Mouse (Mus musculus): ENCODE results near the gene Dtymk.
"Not testable (repeated sequence)": the region's sequence is repeated elsewhere in the genome, so short reads cannot be mapped to it uniquely, and the experiment has no call there.

DNA sequence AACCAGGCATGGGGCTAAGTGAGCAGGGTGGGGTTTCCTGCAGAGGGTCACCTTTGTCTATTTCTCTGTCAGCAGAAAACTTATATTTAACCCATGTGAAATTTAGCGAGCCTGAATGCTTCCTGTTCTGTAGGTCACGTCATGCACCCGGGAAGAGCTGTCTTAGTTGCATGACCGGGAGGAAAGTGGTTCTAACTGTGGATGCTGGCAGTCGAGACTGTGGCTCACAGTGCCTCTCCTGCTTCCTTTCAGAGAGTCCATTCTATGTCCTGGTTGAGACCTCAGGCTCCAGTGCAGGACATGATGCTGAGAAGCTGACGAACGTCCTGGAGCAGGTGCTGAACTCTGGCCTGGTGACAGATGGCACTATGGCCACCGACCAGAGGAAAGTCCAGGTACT, 36.8 kb upstream of the Dtymk start:
- not testable (repeated sequence) for TF ChIP-seq CTCF (IDR thresholded peaks at IDR 0.05; ENCODE audit: control insufficient read depth, insufficient read depth, insufficient read length); USF1 (IDR thresholded peaks at IDR 0.05; ENCODE audit: low read depth); FOSL1 (IDR thresholded peaks at IDR 0.05; ENCODE audit: insufficient read depth, low read length, poor library complexity, severe bottlenecking); MAX (IDR thresholded peaks at IDR 0.05); MYOG (IDR thresholded peaks at IDR 0.05; ENCODE audit: control insufficient read depth, extremely low read depth, insufficient read length); CEBPB (IDR thresholded peaks at IDR 0.05; ENCODE audit: low read depth)
